Mouse (Mus musculus): ENCODE data around the gene Yipf4. TPM values are rescaled to one million over a fixed set of nuclear protein-coding genes. Genes with fewer than 3 reads are reported as not detected.

Yipf4 gene
- 12.0 and 34.7 TPM in 2 replicates for polyA plus RNA-seq (2012; ENCODE audit: insufficient read depth, low replicate concordance)

DNA sequence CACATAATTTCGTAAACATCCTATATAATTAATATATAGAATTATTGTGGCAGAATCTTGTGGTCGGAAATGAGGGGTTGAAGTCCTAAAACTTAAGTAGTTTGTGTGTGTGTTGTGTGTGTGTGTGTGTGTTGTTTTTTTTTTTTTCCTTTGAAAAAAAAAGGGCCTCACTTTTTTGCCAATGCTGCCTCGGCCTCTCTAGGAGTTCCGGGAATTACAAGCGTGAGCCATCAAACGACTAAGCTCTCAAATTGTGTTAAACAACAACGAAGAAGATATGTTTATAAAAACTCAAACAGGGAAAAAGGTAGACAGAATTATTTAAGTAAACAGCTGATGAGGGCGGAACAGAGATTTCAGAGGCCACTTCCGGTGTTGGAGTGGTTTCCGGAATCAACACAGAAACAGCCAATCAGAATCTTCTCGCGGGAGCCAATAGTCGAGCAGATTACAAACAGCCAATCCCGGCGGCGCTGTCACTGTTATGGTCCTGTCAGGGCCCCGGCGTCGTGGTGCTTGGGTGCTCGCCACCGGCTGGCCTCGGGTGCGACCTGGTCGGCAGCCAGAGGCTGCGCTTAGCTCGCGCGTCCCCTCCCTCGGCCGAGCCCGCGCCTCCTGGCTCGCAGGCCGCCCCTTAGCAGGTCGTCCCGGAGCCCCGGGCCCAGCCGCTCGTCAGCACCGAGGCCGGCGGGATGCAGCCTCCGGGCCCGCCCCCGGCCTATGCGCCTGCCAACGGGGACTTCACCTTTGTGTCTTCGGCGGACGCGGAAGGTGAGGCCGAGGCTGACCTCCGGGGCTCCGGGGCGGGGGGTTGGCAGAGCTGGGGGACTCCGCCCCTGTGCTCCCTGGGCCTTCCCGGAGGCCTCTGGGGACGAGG lies at the start of gene Yipf4:
TSS of gene Yipf4 (plus strand) at position 470 of the 877 bp plus-strand sequence.
- Histone ChIP-seq H3K36me3 (replicated peaks; ENCODE audit: low read length) (peaks cover 21% of the 10 kb centered on the region), H3K9me3 (no peaks in the 10 kb centered on the region), H3K4me1 (peaks cover 13% of the 10 kb centered on the region), H3K27me3 (replicated peaks) (peaks cover 3% of the 10 kb centered on the region), H3K4me3 (replicated peaks) (peak within 1 kb of the TSS; percentile 95)
- TF ChIP-seq FLI1 (IDR thresholded peaks at IDR 0.05; ENCODE audit: low read length) = peak; percentile 66; the same call in 1 of the 2 replicates
- TF ChIP-seq GATA1 (IDR thresholded peaks at IDR 0.05; ENCODE audit: borderline replicate concordance, low read length) = no peak

DNA sequence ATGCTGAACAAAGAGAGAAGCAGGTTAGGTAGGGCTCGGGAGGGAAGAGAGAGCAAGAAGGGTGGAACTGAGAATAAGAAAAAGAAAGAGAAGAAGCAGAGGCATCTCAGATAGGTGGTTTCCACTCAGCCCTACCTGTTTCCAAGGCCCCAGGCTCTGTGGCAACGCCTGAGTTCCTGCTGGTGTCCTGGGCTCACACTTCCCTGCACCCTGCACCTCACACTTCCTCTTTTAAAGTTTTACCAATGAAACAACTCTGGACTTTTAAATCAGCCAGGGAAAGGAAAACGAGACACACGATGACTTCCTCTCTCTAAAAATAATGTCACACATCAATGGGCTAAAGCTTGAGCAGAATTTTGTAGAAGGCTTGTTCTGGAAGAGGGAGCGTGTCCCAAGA lies 48.8 kb upstream of the Yipf4 start:
- Histone ChIP-seq H3K4me1 (peaks cover 10% of the 10 kb centered on the region), H3K27me3 (replicated peaks) (peaks cover 2% of the 10 kb centered on the region), H3K9me3 (no peaks in the 10 kb centered on the region), H3K36me3 (replicated peaks; ENCODE audit: low read length) (no peaks in the 10 kb centered on the region), H3K4me3 (replicated peaks) (peak overlapping the region; percentile 0)
- no peak for TF ChIP-seq GATA1 (IDR thresholded peaks at IDR 0.05; ENCODE audit: borderline replicate concordance, low read length)
- TF ChIP-seq FLI1 (IDR thresholded peaks at IDR 0.05; ENCODE audit: low read length) = no peak

DNA sequence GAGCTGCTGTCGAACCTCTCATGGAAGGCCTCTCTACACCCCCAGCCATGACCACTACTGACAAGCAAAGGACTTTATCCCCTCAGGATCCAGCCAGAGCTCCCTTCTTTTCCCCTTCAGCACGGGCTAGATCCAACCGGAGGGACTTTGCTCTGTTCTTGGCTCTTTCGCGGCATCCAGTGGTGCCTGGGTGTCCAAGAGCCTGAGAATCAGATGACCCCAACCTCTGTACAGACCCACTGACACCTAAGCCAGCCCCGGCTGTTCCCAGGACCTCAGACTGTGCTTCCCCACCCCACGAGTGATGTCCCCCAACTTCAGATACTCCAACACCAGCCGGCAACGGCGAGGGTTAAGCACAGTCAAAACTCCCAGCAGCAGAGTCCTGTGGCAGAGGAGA lies 39.5 kb upstream of the Yipf4 start:
- H3K9me3 ChIP-seq = no peaks in the 10 kb centered on the region
- no peaks in the 10 kb centered on the region for H3K36me3 ChIP-seq (replicated peaks; ENCODE audit: low read length)
- TF ChIP-seq FLI1 (IDR thresholded peaks at IDR 0.05; ENCODE audit: low read length) (no peak), GATA1 (IDR thresholded peaks at IDR 0.05; ENCODE audit: borderline replicate concordance, low read length) (no peak)
- peaks cover 7% of the 10 kb centered on the region for H3K27me3 ChIP-seq (replicated peaks)
- H3K4me1 ChIP-seq = no peaks in the 10 kb centered on the region
- no peak overlapping the region for H3K4me3 ChIP-seq (replicated peaks)

DNA sequence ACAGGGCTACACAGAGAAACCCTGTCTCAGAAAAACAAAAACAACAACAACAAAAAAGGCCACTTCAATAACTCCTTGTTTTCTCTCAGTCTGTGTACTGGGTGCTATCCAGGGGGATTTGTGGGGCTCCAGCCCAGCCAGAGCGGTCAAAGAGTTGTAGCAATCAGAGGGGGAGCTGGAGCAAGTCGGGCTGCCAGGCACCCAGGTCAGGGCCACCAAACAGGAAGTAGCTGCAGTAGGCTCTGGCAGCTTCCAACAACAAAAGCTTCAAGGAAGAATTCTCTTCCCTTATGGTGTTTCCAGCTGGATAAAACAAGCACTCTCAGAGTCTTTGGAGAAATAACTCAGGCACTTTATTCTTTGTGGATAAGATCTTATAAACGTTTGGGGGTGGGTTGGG lies 35.4 kb upstream of the Yipf4 start:
- TF ChIP-seq FLI1 (IDR thresholded peaks at IDR 0.05; ENCODE audit: low read length) = no peak
- no peak for TF ChIP-seq GATA1 (IDR thresholded peaks at IDR 0.05; ENCODE audit: borderline replicate concordance, low read length)
- Histone ChIP-seq H3K9me3 (no peaks in the 10 kb centered on the region), H3K4me3 (replicated peaks) (no peak overlapping the region), H3K36me3 (replicated peaks; ENCODE audit: low read length) (no peaks in the 10 kb centered on the region), H3K4me1 (peaks cover 5% of the 10 kb centered on the region; the same call in 1 of the 2 replicates), H3K27me3 (replicated peaks) (peaks cover 2% of the 10 kb centered on the region)

DNA sequence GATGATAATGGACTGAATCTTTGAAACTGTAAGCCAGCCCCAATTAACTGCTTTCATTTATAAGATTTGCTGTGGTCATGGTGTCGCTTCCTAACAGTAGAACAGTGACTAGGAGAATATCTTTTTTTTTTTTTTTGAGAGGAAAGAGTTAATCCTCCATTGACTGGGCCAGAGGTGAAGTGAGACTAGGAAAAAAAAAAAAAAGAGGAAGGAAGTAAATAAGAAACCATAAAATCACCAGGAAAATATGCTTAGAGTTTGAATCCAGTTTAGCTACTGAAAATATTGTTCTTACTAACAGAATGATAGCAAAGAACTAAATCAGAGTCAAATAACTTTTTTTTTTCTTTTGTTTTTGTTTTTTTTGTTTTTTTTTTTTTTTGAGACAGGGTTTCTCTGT lies 34.6 kb upstream of the Yipf4 start:
- Histone ChIP-seq H3K27me3 (replicated peaks) (peaks cover 2% of the 10 kb centered on the region), H3K9me3 (no peaks in the 10 kb centered on the region), H3K4me3 (replicated peaks) (no peak overlapping the region), H3K36me3 (replicated peaks; ENCODE audit: low read length) (no peaks in the 10 kb centered on the region), H3K4me1 (peaks cover 5% of the 10 kb centered on the region; the same call in 1 of the 2 replicates)
- no peak for TF ChIP-seq GATA1 (IDR thresholded peaks at IDR 0.05; ENCODE audit: borderline replicate concordance, low read length)
- no peak for TF ChIP-seq FLI1 (IDR thresholded peaks at IDR 0.05; ENCODE audit: low read length)

DNA sequence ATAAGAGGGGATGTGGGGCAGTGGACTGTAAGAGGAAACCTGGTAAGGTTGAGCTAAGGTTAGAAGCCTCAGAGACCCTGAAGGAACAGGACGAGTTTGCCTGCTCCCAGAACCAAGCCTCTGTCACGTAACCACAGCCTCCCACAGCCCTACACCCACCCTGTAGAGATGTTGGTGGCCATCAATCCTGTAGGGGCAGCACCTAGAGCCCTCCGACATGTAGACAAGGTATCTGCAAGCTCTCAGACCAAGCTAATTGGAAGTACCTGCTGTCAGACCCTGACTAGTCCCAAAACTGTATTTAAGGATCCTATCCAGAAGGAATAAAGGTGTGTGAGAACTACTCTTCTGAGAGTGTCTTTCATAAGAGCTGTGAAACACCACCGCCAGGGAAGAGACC lies 33.9 kb upstream of the Yipf4 start:
- Histone ChIP-seq H3K36me3 (replicated peaks; ENCODE audit: low read length) (no peaks in the 10 kb centered on the region), H3K27me3 (replicated peaks) (no peaks in the 10 kb centered on the region), H3K4me1 (peaks cover 5% of the 10 kb centered on the region; the same call in 1 of the 2 replicates), H3K4me3 (replicated peaks) (no peak overlapping the region), H3K9me3 (no peaks in the 10 kb centered on the region)
- TF ChIP-seq GATA1 (IDR thresholded peaks at IDR 0.05; ENCODE audit: borderline replicate concordance, low read length) (no peak), FLI1 (IDR thresholded peaks at IDR 0.05; ENCODE audit: low read length) (no peak)

DNA sequence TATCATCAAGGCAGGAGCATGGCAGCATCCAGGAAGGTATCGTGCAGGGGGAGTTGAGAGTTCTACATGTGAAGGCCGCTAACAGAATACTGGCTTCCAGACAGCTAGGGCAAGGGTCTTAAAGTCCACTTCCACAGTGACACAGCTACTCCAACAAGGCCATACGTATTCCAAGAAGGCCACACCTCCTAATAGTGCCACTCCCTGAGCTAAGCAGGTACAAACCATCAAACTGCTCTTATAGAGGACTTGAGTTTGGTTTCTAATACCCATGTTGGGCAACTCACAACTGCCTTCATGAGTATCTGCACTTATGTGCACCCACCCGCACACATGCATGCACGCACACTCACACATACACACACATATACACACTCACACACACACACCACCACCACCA lies 32.5 kb upstream of the Yipf4 start:
- no peaks in the 10 kb centered on the region for H3K9me3 ChIP-seq
- TF ChIP-seq GATA1 (IDR thresholded peaks at IDR 0.05; ENCODE audit: borderline replicate concordance, low read length) = no peak
- TF ChIP-seq FLI1 (IDR thresholded peaks at IDR 0.05; ENCODE audit: low read length) = no peak

DNA sequence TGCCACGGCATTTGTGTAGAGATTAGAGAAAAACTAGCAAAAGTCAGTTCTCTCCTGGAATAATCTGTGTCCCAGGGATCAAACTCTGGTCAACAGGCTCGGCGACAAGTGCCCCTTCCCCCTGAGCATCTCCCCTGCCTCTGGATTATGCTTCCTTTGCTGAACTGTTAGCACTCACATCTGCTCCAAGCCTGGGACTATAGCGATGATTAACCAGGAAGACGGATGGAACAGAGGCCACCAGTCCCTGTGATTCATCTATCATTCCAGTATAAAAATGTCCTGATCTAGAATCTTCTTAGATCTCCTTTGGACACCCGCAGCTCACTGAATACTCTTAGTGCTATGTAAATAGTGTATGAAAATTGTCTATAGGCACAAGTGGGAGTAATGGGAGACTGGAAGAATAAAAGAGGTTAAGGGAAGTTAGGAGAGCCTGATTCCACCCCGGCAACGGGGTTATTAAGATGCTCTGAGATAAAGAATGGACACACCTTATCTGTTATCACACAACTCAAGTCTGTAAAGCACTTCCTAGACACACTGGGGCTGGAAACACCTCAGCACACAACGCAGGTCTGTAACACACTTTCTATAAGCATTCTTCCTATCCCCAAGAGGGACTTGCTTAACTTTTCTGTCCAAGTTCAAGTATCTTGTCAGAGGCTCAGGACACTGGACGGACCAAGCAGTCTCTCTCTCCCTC lies 31.2 kb upstream of the Yipf4 start:
- no peaks in the 10 kb centered on the region for H3K36me3 ChIP-seq (replicated peaks; ENCODE audit: low read length)
- no peaks in the 10 kb centered on the region for H3K9me3 ChIP-seq
- peaks cover 5% of the 10 kb centered on the region; the same call in 1 of the 2 replicates for H3K4me1 ChIP-seq
- TF ChIP-seq GATA1 (IDR thresholded peaks at IDR 0.05; ENCODE audit: borderline replicate concordance, low read length) (no peak), FLI1 (IDR thresholded peaks at IDR 0.05; ENCODE audit: low read length) (no peak)
- no peaks in the 10 kb centered on the region for H3K27me3 ChIP-seq (replicated peaks)
- H3K4me3 ChIP-seq (replicated peaks) = peak overlapping the region; percentile 59

More for the DNA sequence above, 32.5 kb upstream of the Yipf4 start:
- H3K4me3 ChIP-seq (replicated peaks) = no peak overlapping the region
- peaks cover 5% of the 10 kb centered on the region; the same call in 1 of the 2 replicates for H3K4me1 ChIP-seq
- no peaks in the 10 kb centered on the region for H3K36me3 ChIP-seq (replicated peaks; ENCODE audit: low read length)
- H3K27me3 ChIP-seq (replicated peaks) = no peaks in the 10 kb centered on the region

DNA sequence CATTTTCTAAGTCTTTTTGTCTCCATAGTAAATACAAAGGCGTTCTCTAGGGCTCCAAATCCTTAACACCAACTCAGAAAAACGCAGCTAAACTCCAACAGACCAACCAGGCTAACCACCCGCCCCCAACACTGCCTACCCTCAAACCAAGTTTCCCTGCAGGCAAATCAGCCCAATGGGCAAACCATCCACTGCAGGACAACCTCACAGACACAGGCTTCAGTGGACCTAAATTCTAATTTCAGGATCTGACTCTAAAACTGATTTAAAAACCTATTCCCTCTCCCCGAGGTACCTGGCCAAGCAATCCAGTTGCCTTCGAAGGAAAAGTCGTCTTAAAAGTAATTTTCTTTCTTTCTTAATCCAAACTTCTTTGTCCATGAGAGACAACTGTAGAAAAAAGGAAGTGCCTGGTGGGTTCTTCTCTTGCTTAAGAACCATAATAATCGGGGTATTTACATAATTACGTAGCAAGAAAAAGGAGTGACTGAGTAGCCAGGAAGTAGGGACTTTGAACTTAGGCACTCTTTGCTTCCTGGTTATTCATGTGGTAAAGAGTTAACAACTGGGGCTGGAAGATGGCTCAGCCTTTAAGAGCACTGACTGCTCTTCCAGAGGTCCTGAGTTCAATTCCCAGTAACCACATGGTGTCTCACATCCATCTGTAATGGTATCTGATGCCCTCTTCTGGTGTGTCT lies 30.4 kb upstream of the Yipf4 start, which contains the start of gene Nlrc4:
TSS of gene Nlrc4 (minus strand) at position 432 of the 698 bp plus-strand sequence.
- TF ChIP-seq GATA1 (IDR thresholded peaks at IDR 0.05; ENCODE audit: borderline replicate concordance, low read length) = no peak
- TF ChIP-seq FLI1 (IDR thresholded peaks at IDR 0.05; ENCODE audit: low read length) = no peak
- Histone ChIP-seq H3K36me3 (replicated peaks; ENCODE audit: low read length) (no peaks in the 10 kb centered on the region), H3K4me3 (replicated peaks) (peak within 1 kb of the TSS; percentile 59), H3K4me1 (peaks cover 5% of the 10 kb centered on the region; the same call in 1 of the 2 replicates), H3K27me3 (replicated peaks) (no peaks in the 10 kb centered on the region), H3K9me3 (no peaks in the 10 kb centered on the region)

Data from megakaryocyte, embryonic 14.5 days (primary cell).